Mouse (Mus musculus): ENCODE measurements at regions not wholly inside any gene's neighbourhood (a gene's known extent, or its start where the extent isn't known, plus 50 kb on each side); places are given as distances from the start of the nearest gene placed in this dataset.

- DNase-seq (ENCODE audit: low read depth): no peak
Measured at GRCm38 (mm10) chr7:36352761-36353160, 345.2 kb upstream of the Tshz3 start.

- DNase-seq (ENCODE audit: low read depth): no peak
Measured at GRCm38 (mm10) chr7:36350616-36351015, 347.3 kb upstream of the Tshz3 start.

- no peak for DNase-seq (ENCODE audit: low read depth)
Measured at GRCm38 (mm10) chr7:36348195-36348594, 349.7 kb upstream of the Tshz3 start.

GRCm38 (mm10) chr7:36334857-36335256 is 363.1 kb upstream of the Tshz3 start:
- no peak for DNase-seq (ENCODE audit: low read depth)

GRCm38 (mm10) chr7:36334091-36334490 is 363.8 kb upstream of the Tshz3 start:
- DNase-seq (ENCODE audit: low read depth): no peak

GRCm38 (mm10) chr7:36332633-36333032 is 365.3 kb upstream of the Tshz3 start:
- DNase-seq (ENCODE audit: low read depth): no peak

GRCm38 (mm10) chr7:36328141-36328540 is 369.8 kb upstream of the Tshz3 start:
- DNase-seq (ENCODE audit: low read depth): no peak

- no peak for DNase-seq (ENCODE audit: low read depth)
Measured at GRCm38 (mm10) chr7:36324035-36324434, 373.9 kb upstream of the Tshz3 start.

GRCm38 (mm10) chr7:36322181-36322580 is 375.7 kb upstream of the Tshz3 start:
- DNase-seq (ENCODE audit: low read depth): no peak

GRCm38 (mm10) chr7:36317466-36318212 is 380.3 kb upstream of the Tshz3 start:
- no peak for DNase-seq (ENCODE audit: low read depth)

GRCm38 (mm10) chr7:36313751-36314150 is 384.2 kb upstream of the Tshz3 start:
- no peak for DNase-seq (ENCODE audit: low read depth)

GRCm38 (mm10) chr7:36309761-36310605 is 387.9 kb upstream of the Tshz3 start:
- DNase-seq (ENCODE audit: low read depth): no peak

GRCm38 (mm10) chr7:36308726-36309125 is 389.2 kb upstream of the Tshz3 start:
- DNase-seq (ENCODE audit: low read depth): no peak

GRCm38 (mm10) chr7:36308106-36308620 is 389.8 kb upstream of the Tshz3 start:
- DNase-seq (ENCODE audit: low read depth): no peak

GRCm38 (mm10) chr7:36277275-36277674 is 420.6 kb upstream of the Tshz3 start:
- no peak for DNase-seq (ENCODE audit: low read depth)

GRCm38 (mm10) chr7:36268966-36269365 is 429.0 kb upstream of the Tshz3 start:
- DNase-seq (ENCODE audit: low read depth): no peak

- DNase-seq (ENCODE audit: low read depth): no peak
Measured at GRCm38 (mm10) chr7:36265163-36265823, 432.6 kb upstream of the Tshz3 start.

- no peak for DNase-seq (ENCODE audit: low read depth)
Measured at GRCm38 (mm10) chr7:36262124-36262710, 435.7 kb upstream of the Tshz3 start.

GRCm38 (mm10) chr7:36257102-36257501 is 440.8 kb upstream of the Tshz3 start:
- DNase-seq (ENCODE audit: low read depth): no peak

GRCm38 (mm10) chr7:36247356-36247755 is 444.6 kb upstream of the Zfp507 start:
- DNase-seq (ENCODE audit: low read depth): no peak

- no peak for DNase-seq (ENCODE audit: low read depth)
Measured at GRCm38 (mm10) chr7:36236673-36237072, 433.9 kb upstream of the Zfp507 start.

GRCm38 (mm10) chr7:36229031-36229430 is 426.2 kb upstream of the Zfp507 start:
- no peak for DNase-seq (ENCODE audit: low read depth)

All from c-Kit-positive CD71-positive TER-119-negative erythroid progenitor cells, embryonic 14.5 days (primary cell).